Mouse (Mus musculus) myocyte (in vitro differentiated cells): ENCODE results near the gene Slc2a9.

ENCODE experiments used
- CEBPB ChIP-seq: IDR thresholded peaks from 2 replicates; pipeline ENCODE4 v1.6.1; 2011; ENCODE audit warnings: mild to moderate bottlenecking, moderate library complexity; ENCODE audit not compliant: poor library complexity, insufficient read depth, severe bottlenecking
- E2F4 ChIP-seq: IDR thresholded peaks from one replicate; pipeline ENCODE4 v1.6.1; 2011; ENCODE audit warnings: mild to moderate bottlenecking, control low read depth, moderate library complexity; ENCODE audit not compliant: insufficient read depth
- MAX ChIP-seq: IDR thresholded peaks from one replicate; pipeline ENCODE4 v1.6.1; 2011; ENCODE audit warnings: low read depth, mild to moderate bottlenecking, control low read depth
- POLR2A ChIP-seq: IDR thresholded peaks from one replicate; pipeline ENCODE4 v1.6.1; 2011; ENCODE audit warnings: low read depth, mild to moderate bottlenecking, control low read depth, moderate library complexity; ENCODE audit not compliant: insufficient read length
- TCF3 ChIP-seq: IDR thresholded peaks from one replicate; pipeline ENCODE4 v1.6.1; 2011; ENCODE audit warnings: low read depth, control low read depth; ENCODE audit not compliant: insufficient read length
- USF1 ChIP-seq: IDR thresholded peaks from one replicate; pipeline ENCODE4 v1.6.1; 2011; ENCODE audit warnings: low read depth, mild to moderate bottlenecking, control low read depth, moderate library complexity

DNA sequence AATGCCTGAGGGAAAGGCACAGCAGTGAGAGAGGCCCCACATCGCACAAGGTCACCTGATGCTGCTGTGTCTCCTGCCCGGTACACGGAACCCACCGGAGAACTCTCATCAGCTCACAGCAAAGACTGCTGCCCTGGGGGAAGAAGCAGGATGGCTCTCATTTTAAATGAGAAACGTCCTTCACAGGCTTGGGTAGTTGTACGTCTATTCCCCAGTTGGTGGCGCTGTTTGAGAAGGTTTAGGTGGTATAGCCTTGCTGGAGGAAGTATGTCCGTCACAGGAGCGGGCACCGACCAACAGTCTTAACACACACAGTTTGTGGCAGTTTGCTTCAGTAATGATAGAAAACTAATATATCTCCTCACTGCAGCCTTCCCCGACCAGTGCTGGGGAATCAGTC, 66.3 kb downstream of the Slc2a9 start:
- TF ChIP-seq E2F4 (no peak), CEBPB (no peak), POLR2A (no peak), USF1 (no peak), MAX (no peak), TCF3 (no peak)
